Mouse (Mus musculus): ENCODE measurements around the gene Meox1. TPM values are rescaled to one million over a fixed set of nuclear protein-coding genes. Genes with fewer than 3 reads are reported as not detected.

The Meox1 gene
- 10 to 100 TPM; 23.7 to 27.5 TPM for total RNA-seq (2021)

DNA sequence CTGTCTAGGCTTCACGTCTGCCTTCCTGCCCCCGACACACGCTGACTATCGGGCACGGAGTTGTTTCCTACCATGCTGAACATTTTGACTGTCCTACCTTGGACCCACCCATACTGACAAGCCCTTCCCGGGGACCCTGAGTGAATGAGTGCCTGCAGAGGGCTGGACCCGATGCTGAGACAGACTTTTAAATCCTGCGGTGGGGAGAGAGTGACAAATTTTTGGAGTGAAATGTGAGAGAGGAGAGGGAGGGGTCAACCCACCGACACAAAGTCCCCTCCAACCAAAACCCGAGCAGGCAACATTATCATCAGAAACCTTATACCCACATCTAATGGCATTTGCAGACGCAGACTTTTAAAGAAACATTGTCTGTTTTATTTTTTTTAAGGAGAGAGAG lies at the start of gene Meox1:
Gene Meox1 (minus strand): TSS at position 171 of the 400 bp plus-strand sequence.
- intact Hi-C loops (cut with DNase I), result no loop called here

DNA sequence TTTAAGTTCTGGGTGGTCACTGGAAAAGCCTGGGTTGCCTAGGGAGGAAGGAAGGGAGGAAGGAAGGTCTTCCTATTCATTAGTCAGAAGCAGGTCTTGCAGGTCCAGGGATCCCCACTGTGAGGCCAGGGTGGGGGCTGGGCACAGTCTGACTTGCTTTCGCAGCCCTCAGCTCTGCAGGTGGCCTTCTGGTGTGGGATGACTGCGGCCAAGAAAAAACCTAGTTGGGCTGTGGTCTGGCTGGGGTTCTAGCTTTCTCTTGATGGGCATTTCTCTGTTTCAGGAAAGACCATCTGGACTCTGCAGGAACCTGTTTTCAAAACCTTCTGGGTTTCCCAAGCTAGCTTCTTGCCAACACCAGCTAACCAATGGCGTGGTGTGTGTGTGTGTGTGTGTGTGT lies 48.9 kb upstream of the Meox1 start:
- intact Hi-C loops (cut with DNase I), result no loop called here
- DNase-seq, result no peak

More for the DNA sequence above, at the start of gene Meox1:
- peak; percentile 48 to 51 for DNase-seq

DNA sequence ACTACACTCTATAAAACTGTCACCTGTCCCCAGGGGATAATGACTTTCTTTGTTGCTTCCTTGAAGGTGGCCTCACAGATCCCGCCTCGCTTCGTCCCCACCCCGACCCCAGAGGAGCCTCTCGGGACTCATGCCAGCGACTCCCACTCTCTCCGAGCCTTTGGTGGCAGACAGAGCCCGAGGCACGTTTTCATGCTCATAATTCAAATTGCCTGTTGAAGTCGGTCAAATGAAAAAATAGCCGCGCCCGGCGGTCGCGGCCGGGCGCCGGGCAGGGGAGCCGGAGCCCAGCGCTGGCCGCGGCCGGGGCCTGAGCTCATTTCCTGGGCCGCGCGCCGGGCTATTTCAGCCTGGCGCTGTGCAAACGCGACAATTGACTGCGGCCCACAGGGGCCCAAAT lies 42.9 kb upstream of the Meox1 start:
- intact Hi-C loops (cut with DNase I), result no loop called here
- peak; percentile 36 to 60 for DNase-seq

DNA sequence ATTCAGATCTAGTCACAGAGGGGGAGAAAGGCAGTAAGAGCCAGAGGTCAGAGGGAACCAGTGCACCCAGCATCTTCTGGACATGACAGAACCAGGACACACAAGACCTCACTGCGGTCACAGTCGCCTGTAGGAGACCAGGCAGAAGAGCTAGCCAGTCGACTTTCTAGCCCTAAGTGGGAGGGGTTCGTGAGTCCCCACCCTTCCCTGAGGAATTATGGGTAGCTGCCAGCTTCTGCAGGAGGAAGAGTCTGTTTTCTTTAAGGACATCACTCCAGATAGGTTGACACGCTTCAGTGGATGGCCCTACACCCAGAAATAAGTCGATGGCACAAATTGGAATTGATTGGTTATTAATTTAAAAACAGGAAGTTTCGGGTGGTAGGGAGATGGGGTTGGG lies 42.2 kb upstream of the Meox1 start:
- intact Hi-C loops (cut with DNase I), result no loop called here
- DNase-seq, result no peak

DNA sequence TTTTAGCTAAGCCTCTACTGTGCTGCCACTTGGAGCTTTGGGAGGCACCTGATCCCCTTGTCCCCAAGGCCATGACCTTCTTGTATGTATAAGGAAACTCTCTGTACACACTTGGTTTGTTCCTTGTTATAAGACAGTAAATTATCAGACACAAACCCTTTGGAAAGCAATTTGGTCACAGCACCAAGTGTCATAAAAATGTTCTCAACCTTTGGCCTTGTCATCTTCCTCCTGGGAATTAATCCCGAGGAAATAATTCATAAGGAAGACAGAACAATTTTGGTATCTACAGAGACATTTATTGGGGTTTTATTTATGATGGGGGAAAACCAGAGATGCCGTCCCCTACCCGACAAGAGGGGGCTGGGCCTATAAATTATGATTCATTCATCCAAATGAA lies 41.6 kb upstream of the Meox1 start:
- DNase-seq, result no peak
- intact Hi-C loops (cut with DNase I), result no loop called here

DNA sequence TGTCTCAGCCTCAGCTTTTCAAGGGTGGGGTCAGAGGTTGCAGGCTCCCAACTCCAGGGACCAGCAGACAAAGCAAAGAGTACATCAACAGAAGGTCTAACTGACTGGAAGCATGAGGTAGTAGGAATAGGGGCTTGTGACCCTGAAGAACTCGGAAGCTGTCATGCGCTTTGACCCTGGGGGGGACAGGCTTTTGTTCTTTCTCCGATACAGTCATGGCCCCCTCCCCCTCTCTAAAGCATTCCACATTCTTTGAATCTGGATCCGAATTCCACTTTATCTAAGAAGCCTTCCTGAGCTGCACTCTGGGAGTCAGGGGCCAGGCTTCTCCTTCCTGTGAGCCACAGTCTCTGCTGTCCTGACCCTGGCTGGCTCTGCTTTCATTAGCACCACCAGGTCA lies 37.8 kb upstream of the Meox1 start:
- intact Hi-C loops (cut with DNase I), result no loop called here
- no peak for DNase-seq

DNA sequence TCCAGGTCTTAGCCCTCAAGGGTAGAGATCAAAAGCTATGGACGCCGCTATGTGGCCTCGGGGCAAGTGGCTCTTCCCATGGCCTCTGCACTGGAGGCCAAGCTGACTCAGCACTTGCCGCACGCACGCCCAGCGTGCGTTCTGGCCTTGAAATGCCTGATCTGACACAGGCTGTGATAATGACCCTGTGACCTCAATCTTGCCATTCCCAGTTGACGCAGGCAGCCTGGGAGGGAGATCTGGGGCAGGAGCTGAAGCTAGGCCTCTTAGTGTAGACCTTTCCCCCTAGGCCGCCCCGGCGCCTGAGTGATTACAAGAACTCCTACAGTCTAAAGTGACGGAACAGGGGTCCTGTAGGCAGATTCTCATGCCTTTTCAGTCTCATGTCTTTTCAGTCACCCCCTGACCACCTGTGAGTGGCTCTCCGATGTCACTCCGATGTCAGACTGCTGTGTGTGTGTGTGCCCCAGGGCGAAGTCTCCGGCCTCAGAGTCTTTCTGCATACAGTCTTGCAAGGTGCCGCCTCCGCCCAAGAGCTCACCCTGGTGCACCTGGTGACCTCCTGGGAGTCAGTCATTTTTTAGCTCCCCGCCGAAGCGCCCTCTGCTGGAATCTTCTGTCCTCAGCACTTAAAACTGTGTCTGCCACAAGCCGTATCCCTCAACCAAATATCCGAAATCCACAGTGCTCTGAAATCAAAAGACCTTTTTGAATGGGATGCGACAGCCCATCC lies 34.0 kb upstream of the Meox1 start:
- intact Hi-C loops (cut with DNase I), result no loop called here
- DNase-seq, result peak in 1 of 2 experiments; percentile 40

DNA sequence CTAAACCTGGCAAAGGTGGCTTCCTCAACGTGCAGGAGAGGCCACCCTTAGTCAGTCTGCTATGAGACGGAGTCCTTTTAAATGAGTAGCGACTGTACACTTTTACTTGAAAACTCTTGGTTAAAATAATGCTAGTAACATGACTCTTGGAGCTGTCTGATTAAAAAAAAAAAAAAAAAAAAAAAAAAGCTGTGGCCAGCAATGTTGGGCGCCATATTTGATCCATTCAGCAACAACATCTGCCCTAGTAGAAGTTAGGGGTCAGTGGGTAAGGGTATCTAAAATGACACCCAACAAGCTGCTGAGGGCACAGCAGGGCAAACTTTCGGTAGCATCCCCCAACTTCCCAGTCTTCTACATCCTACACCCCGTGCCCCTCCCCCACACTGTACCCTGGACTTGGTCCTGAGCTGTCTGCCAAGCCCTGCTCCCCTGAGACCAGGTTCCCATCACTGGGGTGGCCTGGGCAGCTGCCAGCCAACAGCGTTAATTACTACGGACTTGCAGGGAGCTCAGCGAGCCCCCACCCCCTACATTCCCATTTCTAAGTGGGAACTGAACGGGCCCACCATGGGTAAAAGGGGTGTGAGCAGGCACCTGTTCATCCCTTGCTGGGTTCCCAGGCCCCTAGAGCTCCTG lies 32.9 kb upstream of the Meox1 start:
- DNase-seq, result no peak
- intact Hi-C loops (cut with DNase I), result no loop called here

DNA sequence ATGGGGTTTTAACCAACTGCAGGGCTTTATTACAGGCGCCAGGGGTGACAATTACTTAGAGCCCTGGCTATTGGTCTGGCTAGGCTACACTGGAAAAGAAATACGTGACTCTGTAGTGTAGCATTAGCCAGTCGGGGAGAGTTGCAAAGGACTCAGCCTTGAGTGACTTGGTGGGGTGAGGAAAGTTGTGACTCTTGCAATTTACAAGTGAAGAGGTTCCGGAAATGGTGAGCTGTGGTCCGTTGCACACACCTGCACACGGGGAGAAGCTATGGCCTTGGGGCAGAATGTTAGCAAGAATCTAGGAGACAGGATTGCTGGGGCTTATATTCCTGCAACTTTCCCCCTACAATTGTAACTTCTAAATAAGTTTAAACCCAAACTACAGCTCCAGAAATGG lies 31.5 kb upstream of the Meox1 start:
- DNase-seq, result no peak
- intact Hi-C loops (cut with DNase I), result no loop called here

DNA sequence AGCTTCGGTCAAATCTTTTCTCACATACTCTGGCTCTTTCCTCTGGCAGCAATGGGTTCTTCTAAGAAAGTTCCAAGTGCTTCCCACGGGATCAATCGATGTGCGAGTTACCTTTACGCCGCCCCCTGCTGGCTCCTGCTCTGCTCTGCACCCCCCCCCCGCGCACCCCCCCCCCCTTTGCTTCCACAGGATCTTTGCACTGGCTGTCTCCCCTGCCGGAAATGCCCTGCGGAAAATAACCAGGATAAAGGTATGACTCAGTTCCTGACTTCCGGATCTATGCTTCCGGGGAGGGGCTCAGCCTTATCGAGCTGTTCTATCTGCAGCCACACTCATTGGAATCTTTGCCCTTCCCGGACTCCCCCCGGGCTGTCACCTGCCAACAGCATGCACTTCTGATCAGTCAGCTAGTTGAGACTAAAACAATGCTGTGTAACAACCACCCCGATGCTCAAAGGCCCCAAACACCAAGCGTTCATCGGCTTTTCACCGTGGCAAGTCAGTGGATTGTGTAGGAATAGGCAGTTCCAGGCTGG lies 30.3 kb upstream of the Meox1 start:
- DNase-seq, result no peak
- intact Hi-C loops (cut with DNase I), result no loop called here

DNA sequence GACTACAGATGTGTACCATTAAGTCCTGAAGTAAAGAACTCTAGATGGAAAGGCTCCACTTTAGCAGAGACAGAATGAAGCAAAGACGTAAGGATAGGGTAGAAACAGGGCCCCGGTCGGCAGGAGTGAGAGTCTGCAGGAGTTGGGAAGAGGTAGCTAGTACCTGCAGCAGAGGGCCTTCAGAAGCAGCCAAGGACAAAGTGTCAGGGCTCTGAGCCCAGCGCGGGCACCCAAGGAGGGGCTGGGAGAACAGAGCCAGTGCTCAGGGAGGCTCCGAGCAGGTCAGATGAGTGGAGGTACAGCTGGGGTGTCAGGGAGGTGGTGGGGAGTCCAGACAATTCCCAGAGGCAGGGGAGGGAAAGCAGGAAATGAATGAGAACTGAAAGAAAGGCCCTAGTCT lies 29.8 kb upstream of the Meox1 start:
- no peak for DNase-seq
- intact Hi-C loops (cut with DNase I), result no loop called here

DNA sequence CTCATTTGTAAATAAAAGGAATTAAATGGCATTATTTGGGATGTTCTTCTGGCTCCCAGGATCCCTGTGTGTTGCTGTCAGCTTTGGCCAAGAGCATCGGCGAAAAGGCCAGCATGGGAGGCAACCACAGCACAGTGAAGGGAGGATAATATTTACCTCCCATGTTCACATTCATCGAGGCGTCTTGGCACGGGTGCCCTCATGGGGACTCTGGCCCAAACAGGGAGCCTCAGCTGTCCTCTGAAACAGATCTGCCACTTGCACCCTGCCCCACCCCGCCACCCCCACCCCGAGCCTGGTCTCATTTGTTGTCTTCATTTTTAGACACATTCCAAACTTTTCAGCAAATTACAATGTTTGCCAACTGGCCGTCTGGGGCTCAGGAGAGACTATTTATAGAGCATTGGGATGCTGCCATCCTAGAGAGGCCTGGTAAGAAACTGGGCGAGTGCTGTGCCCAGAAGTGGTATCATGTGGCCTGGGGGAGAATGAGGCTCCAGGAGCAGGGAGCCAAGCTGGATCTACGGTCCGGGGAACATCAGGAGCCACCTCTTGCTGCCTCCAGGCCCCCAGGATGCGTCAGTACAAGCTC lies 27.3 kb upstream of the Meox1 start:
- intact Hi-C loops (cut with DNase I), result no loop called here

DNA sequence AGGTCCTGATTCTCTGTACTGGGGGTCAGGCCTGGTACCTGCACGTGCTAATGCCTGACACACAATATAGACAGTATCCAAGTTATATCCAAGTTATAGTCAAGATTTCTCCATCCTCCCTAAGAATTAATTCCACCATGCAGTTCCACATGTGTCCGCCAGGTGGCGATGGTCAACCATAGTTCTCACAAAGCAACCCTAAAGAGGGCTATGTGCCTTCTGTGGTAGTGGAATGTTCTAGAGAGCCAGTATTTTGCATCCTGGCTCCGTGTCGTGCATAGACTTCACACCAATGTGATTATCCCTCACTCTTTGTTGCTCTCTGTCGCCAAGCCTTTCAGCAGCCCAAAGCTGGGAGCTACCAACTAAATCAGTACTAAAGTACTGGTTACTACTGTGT lies 25.5 kb upstream of the Meox1 start:
- intact Hi-C loops (cut with DNase I), result loop anchor here (1.0 to 5.0 kb wide), 2 partner anchors 50 to 123 kb away; partner anchors contain the start of gene Cd300lg
- DNase-seq, result peak; percentile 84 to 92

More for the DNA sequence above, 27.3 kb upstream of the Meox1 start:
- DNase-seq, result peak; percentile 72 to 79

DNA sequence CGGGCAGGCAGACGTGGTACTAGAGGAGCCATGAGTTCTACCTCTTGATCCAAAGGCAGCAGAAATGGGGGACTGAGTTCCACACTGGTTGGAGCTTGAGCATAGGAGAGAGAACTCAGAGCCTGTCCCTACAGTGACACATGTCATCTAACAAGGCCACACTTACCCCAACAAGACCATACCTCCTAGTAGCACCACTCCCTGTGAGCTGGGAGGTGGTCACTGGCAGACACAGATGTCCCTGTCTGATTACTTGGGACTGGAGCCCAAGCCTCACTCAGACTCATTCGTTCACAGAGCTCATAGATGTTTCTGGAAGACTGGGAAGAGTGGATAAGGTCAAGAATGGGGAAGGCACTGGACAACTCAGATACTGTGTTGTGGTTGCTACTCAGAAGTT lies 24.4 kb upstream of the Meox1 start:
- DNase-seq, result no peak
- intact Hi-C loops (cut with DNase I), result loop anchor here (1.0 to 5.0 kb wide), 2 partner anchors 51 to 124 kb away; partner anchors contain the start of gene Cd300lg

DNA sequence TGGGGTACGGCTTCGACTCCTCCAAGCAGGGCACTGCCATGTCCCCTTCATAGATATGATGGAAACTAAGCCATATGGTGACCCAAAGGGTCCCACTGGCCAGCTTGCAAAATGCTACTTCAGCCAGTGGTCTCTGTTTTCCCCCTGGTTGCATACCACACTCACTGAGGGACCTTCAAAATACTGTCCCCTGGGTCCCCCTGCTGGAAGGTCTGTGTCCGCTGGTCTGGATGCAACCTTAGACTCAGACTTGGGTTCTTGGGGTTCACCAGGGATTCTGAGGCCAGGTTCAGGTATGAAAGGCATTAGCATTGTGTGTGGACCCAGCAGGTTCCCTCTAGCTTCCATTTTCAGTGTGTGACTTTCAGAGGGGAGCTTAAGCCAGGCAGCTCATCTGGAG lies 22.6 kb upstream of the Meox1 start:
- DNase-seq, result no peak
- intact Hi-C loops (cut with DNase I), result loop anchor here (5.0 kb wide), 1 partner anchor 126 kb away; the partner anchor contains the start of gene Cd300lg

DNA sequence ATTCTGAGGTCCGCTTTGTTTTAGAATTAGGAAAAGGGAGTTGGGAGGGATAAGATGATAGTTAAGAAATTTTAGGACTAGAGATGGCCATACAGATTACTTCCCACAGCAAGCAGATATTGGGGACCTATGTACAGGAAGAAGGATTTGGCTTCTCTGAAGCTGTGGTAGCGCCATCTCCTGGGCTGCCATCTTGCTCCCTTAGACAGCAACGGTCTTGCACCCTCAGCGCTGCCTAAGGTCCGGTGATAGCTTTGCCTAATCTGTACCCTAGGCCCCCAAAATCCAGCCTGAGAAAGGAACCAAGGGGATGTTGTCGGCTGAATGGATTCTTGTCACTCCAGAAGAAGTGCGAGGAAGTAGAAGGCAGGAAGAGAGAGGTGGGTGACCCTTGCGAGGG lies 19.4 kb upstream of the Meox1 start:
- no peak for DNase-seq
- intact Hi-C loops (cut with DNase I), result no loop called here

DNA sequence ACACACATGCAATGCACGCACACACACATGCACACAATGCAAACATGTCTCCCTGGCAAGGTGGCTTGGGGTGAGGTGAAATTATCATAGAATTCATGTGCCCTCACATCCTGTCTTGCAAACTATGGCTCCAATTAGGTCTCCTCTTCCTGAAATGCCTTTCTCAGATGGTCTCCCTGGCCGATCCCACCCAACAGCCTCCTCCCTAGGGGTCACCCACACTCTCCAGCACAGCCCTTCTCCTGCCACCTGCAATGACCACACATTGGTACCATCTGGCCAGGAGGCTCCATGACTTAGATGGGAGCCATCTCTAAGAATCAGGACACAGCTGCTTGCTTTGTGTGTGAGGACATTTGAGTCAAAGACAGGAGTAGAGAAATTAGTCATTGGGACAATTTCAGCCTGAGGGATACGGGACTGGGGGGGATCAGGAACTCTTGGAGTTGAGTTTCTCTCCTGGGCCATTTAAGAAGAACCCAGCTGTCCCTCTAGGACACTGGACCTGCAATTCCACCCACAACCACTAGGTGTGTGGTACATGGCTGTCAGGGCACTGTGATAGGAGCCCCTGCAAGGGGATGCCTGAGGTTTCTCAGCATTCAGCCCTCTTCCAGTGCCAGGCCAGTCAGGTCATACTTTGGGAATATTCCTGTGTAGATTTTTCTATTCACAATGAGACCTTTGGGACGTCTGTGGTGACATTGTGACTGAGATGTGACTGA lies 17.8 kb upstream of the Meox1 start:
- intact Hi-C loops (cut with DNase I), result no loop called here
- peak in 1 of 2 experiments; percentile 48 for DNase-seq

DNA sequence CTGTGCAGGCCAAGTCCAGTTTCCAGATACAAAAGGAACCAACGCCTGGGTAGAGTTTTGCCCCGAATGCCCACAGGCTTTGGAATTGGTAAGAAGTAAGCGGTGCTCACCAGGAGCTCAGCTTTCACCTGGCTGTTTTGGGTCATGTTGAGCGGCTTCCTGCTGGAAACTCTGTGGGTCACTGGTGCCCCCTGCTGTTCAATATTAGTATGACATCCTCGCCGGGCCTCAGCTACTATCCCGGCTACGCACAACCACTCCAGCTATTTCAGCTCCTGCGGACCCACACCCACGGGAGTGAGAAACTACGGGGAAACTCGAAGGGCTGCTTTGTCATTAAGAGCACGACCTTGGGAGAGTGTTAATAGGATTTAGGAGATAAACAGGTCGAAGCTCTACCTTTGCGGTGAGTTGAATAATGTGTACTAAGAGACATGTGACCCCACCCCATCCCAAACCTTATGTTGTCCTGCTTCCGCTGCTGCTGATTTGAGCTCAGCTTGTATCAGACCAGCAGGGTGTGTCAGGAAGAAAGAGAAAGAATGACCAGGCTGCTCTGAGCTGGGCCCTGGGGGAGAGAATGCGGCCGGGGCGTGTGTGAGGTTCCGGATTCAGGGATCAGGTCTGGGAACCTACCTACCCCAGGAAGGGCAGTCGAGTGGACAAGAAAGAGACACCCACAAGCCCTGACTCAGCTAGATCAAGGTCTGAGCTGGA lies 16.2 kb upstream of the Meox1 start:
- peak; percentile 90 to 94 for DNase-seq
- intact Hi-C loops (cut with DNase I), result loop anchor here (1.0 kb wide), 2 partner anchors 97 to 147 kb away; no protein-coding TSS in a partner anchor

DNA sequence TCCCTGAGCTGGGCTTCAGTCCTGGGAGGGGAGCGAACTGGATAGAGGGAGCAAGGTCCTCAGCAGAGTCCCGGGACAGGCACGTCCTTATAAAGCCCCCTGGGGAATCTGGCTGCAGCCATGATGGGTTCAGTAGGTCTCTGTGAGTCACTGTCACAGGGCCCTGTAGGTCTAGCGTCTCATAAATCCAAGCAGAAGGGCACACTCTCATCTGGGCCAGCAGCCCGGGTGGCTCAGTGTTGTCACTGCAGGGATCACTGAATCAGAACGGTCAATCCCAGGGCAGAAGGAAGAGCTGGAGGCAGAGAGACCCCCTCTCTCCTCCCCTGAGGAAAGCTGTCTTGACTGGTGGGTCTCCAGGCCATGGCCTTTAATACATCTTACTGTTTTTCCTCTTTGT lies 14.6 kb upstream of the Meox1 start:
- intact Hi-C loops (cut with DNase I), result no loop called here

DNA sequence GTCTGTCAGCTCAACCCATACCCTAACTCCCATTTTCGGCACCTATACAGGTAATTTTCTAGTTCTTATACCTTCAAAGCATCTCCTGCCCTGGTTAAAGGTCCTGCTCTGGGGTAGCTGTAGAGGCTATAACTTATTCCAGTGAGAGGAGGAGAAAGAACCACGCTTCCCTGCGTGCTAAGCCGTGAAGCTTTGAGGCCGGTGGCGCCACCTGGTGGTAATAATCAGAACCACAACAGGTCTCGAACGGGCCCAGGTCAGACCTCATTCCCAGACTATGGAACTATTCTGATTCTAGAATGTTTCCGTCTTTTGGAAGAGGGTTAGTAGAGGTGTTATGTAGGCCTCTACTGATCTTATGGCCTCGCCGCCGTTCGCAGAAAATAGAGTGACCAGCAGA lies 10.9 kb upstream of the Meox1 start:
- DNase-seq, result peak; percentile 89 to 94
- intact Hi-C loops (cut with DNase I), result loop anchor here (1.0 kb wide), 1 partner anchor 91 kb away; no protein-coding TSS in a partner anchor

More for the DNA sequence above, 14.6 kb upstream of the Meox1 start:
- no peak for DNase-seq
